Mouse (Mus musculus): ENCODE results near the gene Slc25a42. TPM values are rescaled to one million over a fixed set of nuclear protein-coding genes. Genes with fewer than 3 reads are reported as not detected.

The Slc25a42 gene
- polyA plus RNA-seq, 1 experiment from 2014 or later: 3.1 TPM

DNA sequence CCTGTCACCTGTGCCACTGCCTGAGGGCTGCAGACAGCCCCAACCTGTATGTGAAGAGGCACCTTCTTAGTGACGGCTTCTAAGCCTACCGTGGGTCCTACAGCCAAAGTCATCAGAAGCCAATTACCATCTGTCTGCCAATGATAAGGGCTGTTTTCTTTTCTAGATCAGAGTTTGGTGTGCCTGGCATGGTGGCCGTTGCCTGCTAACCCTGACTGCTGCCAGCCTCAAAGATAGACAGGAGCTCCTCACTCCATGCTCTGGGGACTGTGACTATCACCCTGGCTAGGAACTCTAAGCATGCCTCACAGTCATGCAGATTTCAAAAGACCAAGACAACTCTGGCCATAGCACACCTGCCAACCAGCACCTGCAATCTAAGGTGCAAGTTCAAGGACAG is 10.7 kb downstream of the Slc25a42 start:
- H3K36me3 ChIP-seq (ENCODE audit: control insufficient read depth, insufficient read depth, low read length): no peaks in the 10 kb centered on the region
- no peak overlapping the region for H3K4me2 ChIP-seq (replicated peaks; ENCODE audit: low read depth)
- no peaks in the 10 kb centered on the region for H3K4me1 ChIP-seq (replicated peaks; ENCODE audit: control insufficient read depth, insufficient read depth)
- H3K27ac ChIP-seq (replicated peaks): no peak overlapping the region
- ATAC-seq (ENCODE audit: low FRiP score, low TSS enrichment): no peak
- no peaks in the 10 kb centered on the region for H3K9me3 ChIP-seq (ENCODE audit: control insufficient read depth, low read length)
- H3K9ac ChIP-seq (ENCODE audit: low read length): no peak overlapping the region
- no peak overlapping the region for H3K4me3 ChIP-seq (ENCODE audit: low read depth, low read length)
- TF ChIP-seq EP300 (optimal IDR thresholded peaks at IDR 0.05) (no peak), CTCF (IDR thresholded peaks at IDR 0.05; ENCODE audit: low read depth) (no peak)
- no peak for DNase-seq (ENCODE audit: low spot score)
- WGBS: 75% methylated on average over 3 of the region's 3 CpGs
- H3K27me3 ChIP-seq (ENCODE audit: control insufficient read depth, insufficient read depth, low read length): no peaks in the 10 kb centered on the region

DNA sequence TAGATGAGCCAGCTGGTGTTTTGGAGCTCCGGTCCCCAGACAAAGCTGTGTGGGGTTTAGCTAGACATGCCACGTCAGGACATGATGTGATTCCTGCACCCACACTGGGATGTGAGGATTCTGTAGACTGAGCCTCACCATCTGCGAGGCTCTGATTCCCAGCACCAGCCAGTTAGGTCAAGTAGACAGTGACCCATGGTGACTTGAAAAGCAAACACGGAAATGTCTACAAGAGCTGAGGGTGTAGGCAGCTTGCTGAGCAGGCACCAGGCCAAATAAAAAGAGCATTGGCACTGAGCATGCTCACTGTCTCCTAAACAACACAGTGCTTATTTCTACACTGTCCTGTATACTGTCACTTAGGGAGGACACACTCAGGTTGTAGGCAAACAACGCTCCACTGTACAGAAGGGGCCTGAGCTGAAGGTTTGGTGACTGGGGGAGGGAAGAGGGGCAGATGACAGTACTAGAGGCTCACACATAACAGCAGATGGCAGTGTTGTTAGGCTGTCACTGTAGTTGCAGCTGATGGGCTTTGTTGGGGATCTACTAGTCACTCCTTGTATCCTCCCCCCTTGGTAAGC is 11.9 kb downstream of the Slc25a42 start:
- peak; percentile 76 for ATAC-seq (ENCODE audit: low FRiP score, low TSS enrichment)
- H3K4me3 ChIP-seq (ENCODE audit: low read depth, low read length): no peak overlapping the region
- no peak overlapping the region for H3K4me2 ChIP-seq (replicated peaks; ENCODE audit: low read depth)
- no peak overlapping the region for H3K9ac ChIP-seq (ENCODE audit: low read length)
- no peaks in the 10 kb centered on the region for H3K9me3 ChIP-seq (ENCODE audit: control insufficient read depth, low read length)
- no peaks in the 10 kb centered on the region for H3K4me1 ChIP-seq (replicated peaks; ENCODE audit: control insufficient read depth, insufficient read depth)
- no peaks in the 10 kb centered on the region for H3K27me3 ChIP-seq (ENCODE audit: control insufficient read depth, insufficient read depth, low read length)
- H3K36me3 ChIP-seq (ENCODE audit: control insufficient read depth, insufficient read depth, low read length): no peaks in the 10 kb centered on the region
- TF ChIP-seq CTCF (IDR thresholded peaks at IDR 0.05; ENCODE audit: low read depth): peak; percentile 73
- no peak for TF ChIP-seq EP300 (optimal IDR thresholded peaks at IDR 0.05)
- no peak overlapping the region; the same call in 1 of the 2 replicates for H3K27ac ChIP-seq (replicated peaks)
- DNase-seq (ENCODE audit: low spot score): peak; percentile 54
- 45% methylated on average over 5 of the region's 5 CpGs for WGBS

DNA sequence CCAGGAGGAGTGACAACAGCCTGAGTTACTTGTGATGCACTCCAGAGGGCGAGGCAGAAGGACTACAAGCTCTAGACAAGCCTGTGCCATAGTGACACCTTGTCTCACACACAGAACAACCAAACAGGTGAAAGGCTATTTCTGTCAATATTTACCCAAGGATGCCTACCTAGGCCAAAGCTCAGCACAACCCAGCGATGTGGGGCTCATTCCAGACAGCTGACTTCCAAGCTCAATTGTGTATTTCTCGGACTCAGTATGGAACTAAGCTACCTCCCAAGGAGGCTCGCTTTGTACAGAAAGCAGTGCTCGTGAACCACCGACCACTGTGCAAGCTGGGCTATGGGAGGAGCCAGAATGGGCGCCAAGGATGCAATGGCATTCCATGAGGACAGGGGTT is 14.5 kb downstream of the Slc25a42 start:
- ATAC-seq (ENCODE audit: low FRiP score, low TSS enrichment) (peak; percentile 58), DNase-seq (ENCODE audit: low spot score) (no peak)
- Histone ChIP-seq H3K27ac (replicated peaks) (no peak overlapping the region), H3K9me3 (ENCODE audit: control insufficient read depth, low read length) (no peaks in the 10 kb centered on the region), H3K4me2 (replicated peaks; ENCODE audit: low read depth) (no peak overlapping the region), H3K36me3 (ENCODE audit: control insufficient read depth, insufficient read depth, low read length) (no peaks in the 10 kb centered on the region), H3K4me3 (ENCODE audit: low read depth, low read length) (no peak overlapping the region), H3K9ac (ENCODE audit: low read length) (no peak overlapping the region), H3K27me3 (ENCODE audit: control insufficient read depth, insufficient read depth, low read length) (no peaks in the 10 kb centered on the region), H3K4me1 (replicated peaks; ENCODE audit: control insufficient read depth, insufficient read depth) (no peaks in the 10 kb centered on the region)
- TF ChIP-seq EP300 (optimal IDR thresholded peaks at IDR 0.05): no peak
- peak; percentile 24; the same call in 1 of the 2 replicates for TF ChIP-seq CTCF (IDR thresholded peaks at IDR 0.05; ENCODE audit: low read depth)
- WGBS: 44% methylated on average over 7 of the region's 7 CpGs

DNA sequence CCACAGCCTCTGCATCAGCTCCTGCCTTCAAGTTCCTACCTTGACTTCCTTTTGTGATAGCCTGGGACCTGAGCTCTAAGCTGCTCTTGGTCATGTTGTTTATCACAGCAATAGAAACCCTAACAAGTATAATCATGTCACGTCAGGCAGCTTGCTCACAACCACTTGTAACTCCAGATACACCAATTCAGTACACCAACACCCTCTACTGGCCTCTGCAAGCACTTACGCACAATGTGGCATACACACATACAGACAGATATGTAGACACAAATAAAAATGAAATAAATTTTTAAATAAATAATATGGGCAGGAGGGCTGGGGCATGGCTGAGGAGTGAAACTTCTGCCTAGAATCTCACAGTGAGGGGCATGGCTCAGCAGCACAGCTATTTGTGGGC is 16.3 kb downstream of the Slc25a42 start:
- no peaks in the 10 kb centered on the region for H3K27me3 ChIP-seq (ENCODE audit: control insufficient read depth, insufficient read depth, low read length)
- H3K4me3 ChIP-seq (ENCODE audit: low read depth, low read length): no peak overlapping the region
- H3K9me3 ChIP-seq (ENCODE audit: control insufficient read depth, low read length): no peaks in the 10 kb centered on the region
- ATAC-seq (ENCODE audit: low FRiP score, low TSS enrichment): no peak
- 77% methylated on average over 2 of the region's 2 CpGs for WGBS
- TF ChIP-seq CTCF (IDR thresholded peaks at IDR 0.05; ENCODE audit: low read depth) (peak; percentile 57), EP300 (optimal IDR thresholded peaks at IDR 0.05) (no peak)
- H3K9ac ChIP-seq (ENCODE audit: low read length): no peak overlapping the region
- no peak overlapping the region for H3K27ac ChIP-seq (replicated peaks)
- H3K36me3 ChIP-seq (ENCODE audit: control insufficient read depth, insufficient read depth, low read length): 0 out of 2 replicates have a peak, but pooled peaks cover 3% of the 10 kb centered on the region
- no peak overlapping the region for H3K4me2 ChIP-seq (replicated peaks; ENCODE audit: low read depth)
- H3K4me1 ChIP-seq (replicated peaks; ENCODE audit: control insufficient read depth, insufficient read depth): no peaks in the 10 kb centered on the region
- no peak for DNase-seq (ENCODE audit: low spot score)

DNA sequence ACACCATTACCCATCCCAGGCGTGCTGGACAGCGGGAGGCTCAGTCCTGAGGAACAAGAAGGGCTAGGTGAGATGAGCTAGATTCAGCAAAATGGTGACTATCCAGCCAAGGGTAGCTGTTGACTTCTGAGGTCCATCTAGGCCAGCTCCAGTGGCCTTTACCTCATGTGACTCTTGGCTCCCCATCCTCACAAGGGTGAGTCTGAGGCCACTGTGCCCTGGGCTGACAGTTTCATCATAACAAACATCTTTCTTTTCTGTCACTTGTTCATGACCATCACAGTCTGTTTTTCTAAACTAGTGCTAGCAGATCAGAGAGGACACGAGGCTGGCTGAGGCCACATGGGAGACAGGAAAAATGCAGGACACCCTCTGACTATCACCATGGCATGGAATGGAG is 17.9 kb downstream of the Slc25a42 start:
- Histone ChIP-seq H3K4me1 (replicated peaks; ENCODE audit: control insufficient read depth, insufficient read depth) (no peaks in the 10 kb centered on the region), H3K9ac (ENCODE audit: low read length) (no peak overlapping the region), H3K36me3 (ENCODE audit: control insufficient read depth, insufficient read depth, low read length) (0 out of 2 replicates have a peak, but pooled peaks cover 3% of the 10 kb centered on the region), H3K27ac (replicated peaks) (no peak overlapping the region), H3K9me3 (ENCODE audit: control insufficient read depth, low read length) (no peaks in the 10 kb centered on the region), H3K4me2 (replicated peaks; ENCODE audit: low read depth) (no peak overlapping the region), H3K27me3 (ENCODE audit: control insufficient read depth, insufficient read depth, low read length) (no peaks in the 10 kb centered on the region), H3K4me3 (ENCODE audit: low read depth, low read length) (no peak overlapping the region)
- TF ChIP-seq CTCF (IDR thresholded peaks at IDR 0.05; ENCODE audit: low read depth) (no peak), EP300 (optimal IDR thresholded peaks at IDR 0.05) (no peak)
- no peak for DNase-seq (ENCODE audit: low spot score)
- 72% methylated on average over 3 of the region's 3 CpGs for WGBS
- no peak for ATAC-seq (ENCODE audit: low FRiP score, low TSS enrichment)

DNA sequence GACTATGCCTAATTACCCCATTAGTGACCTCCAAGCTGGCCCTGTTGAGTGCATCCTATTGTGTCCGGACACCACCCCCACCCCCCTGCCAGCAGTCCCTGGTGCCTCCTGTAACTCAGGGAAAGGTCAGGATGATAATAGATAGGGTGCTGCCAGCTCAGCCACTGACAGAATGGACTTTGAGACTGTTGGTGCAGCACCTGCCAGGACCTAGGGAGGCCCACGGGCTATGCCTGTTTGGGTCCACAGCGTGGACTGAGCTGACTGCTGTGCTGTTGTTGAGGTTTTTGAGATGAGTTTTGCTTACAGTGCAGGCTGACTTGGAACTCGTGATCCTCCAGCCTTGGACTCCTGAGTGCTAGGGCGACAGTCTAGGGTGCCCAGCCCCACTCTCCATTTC is 18.9 kb downstream of the Slc25a42 start:
- H3K4me3 ChIP-seq (ENCODE audit: low read depth, low read length): no peak overlapping the region
- H3K4me1 ChIP-seq (replicated peaks; ENCODE audit: control insufficient read depth, insufficient read depth): no peaks in the 10 kb centered on the region
- no peak overlapping the region for H3K9ac ChIP-seq (ENCODE audit: low read length)
- DNase-seq (ENCODE audit: low spot score): peak; percentile 49
- TF ChIP-seq CTCF (IDR thresholded peaks at IDR 0.05; ENCODE audit: low read depth) (no peak), EP300 (optimal IDR thresholded peaks at IDR 0.05) (no peak)
- H3K4me2 ChIP-seq (replicated peaks; ENCODE audit: low read depth): no peak overlapping the region
- no peaks in the 10 kb centered on the region for H3K27me3 ChIP-seq (ENCODE audit: control insufficient read depth, insufficient read depth, low read length)
- 65% methylated on average over 5 of the region's 5 CpGs for WGBS
- 0 out of 2 replicates have a peak, but pooled peaks cover 3% of the 10 kb centered on the region for H3K36me3 ChIP-seq (ENCODE audit: control insufficient read depth, insufficient read depth, low read length)
- no peaks in the 10 kb centered on the region for H3K9me3 ChIP-seq (ENCODE audit: control insufficient read depth, low read length)
- H3K27ac ChIP-seq (replicated peaks): no peak overlapping the region
- ATAC-seq (ENCODE audit: low FRiP score, low TSS enrichment): peak; percentile 54

All from stomach, postnatal 0 days (tissue).